Mouse (Mus musculus): ENCODE results near the gene Asxl2.
"Not testable (repeated sequence)": the region's sequence is repeated elsewhere in the genome, so short reads cannot be mapped to it uniquely, and the experiment has no call there.

Asxl2 gene

GRCm38 (mm10) chr12:3427891-3428775, 1.5 kb downstream of the Asxl2 start:
- no peak for DNase-seq (ENCODE audit: low read depth)

- DNase-seq (ENCODE audit: low read depth) = peak; percentile 39
These were observed 3.2 kb downstream of the Asxl2 start for GRCm38 (mm10) chr12:3429681-3430442.

- no peak for DNase-seq (ENCODE audit: low read depth)
These were observed 3.7 kb downstream of the Asxl2 start for GRCm38 (mm10) chr12:3430443-3430753.

- DNase-seq (ENCODE audit: low read depth) = peak; percentile 35
These were observed 4.3 kb downstream of the Asxl2 start for GRCm38 (mm10) chr12:3430985-3431384.

- peak; percentile 32 for DNase-seq (ENCODE audit: low read depth)
These were observed 7.1 kb downstream of the Asxl2 start for GRCm38 (mm10) chr12:3433736-3434135.

- DNase-seq (ENCODE audit: low read depth) = no peak
These were observed 9.8 kb downstream of the Asxl2 start for GRCm38 (mm10) chr12:3436446-3436845.

- DNase-seq (ENCODE audit: low read depth) = peak; percentile 57
These were observed 11.2 kb downstream of the Asxl2 start for GRCm38 (mm10) chr12:3437815-3438214.

- DNase-seq (ENCODE audit: low read depth) = peak; percentile 67
These were observed 14.3 kb downstream of the Asxl2 start for GRCm38 (mm10) chr12:3440916-3441315.

- peak; percentile 83 for DNase-seq (ENCODE audit: low read depth)
These were observed 14.7 kb downstream of the Asxl2 start for GRCm38 (mm10) chr12:3441361-3441760.

GRCm38 (mm10) chr12:3453554-3453953, 26.9 kb downstream of the Asxl2 start:
- DNase-seq (ENCODE audit: low read depth) = no peak

GRCm38 (mm10) chr12:3463087-3463486, 36.4 kb downstream of the Asxl2 start:
- DNase-seq (ENCODE audit: low read depth) = peak; percentile 75

GRCm38 (mm10) chr12:3499662-3500061, 73.0 kb downstream of the Asxl2 start:
- no peak for DNase-seq (ENCODE audit: low read depth)

GRCm38 (mm10) chr12:3500071-3500470, 73.4 kb downstream of the Asxl2 start:
- no peak for DNase-seq (ENCODE audit: low read depth)

- no peak for DNase-seq (ENCODE audit: low read depth)
These were observed 92.1 kb downstream of the Asxl2 start for GRCm38 (mm10) chr12:3518665-3519297.

GRCm38 (mm10) chr12:3521806-3522205, 95.1 kb downstream of the Asxl2 start:
- DNase-seq (ENCODE audit: low read depth) = not testable (repeated sequence)

- no peak for DNase-seq (ENCODE audit: low read depth)
These were observed 98.9 kb downstream of the Asxl2 start for GRCm38 (mm10) chr12:3525536-3525935.

GRCm38 (mm10) chr12:3535446-3535845, 108.8 kb downstream of the Asxl2 start:
- DNase-seq (ENCODE audit: low read depth) = not testable (repeated sequence)

- DNase-seq (ENCODE audit: low read depth) = no peak
These were observed 111.0 kb downstream of the Asxl2 start for GRCm38 (mm10) chr12:3537616-3538015.

GRCm38 (mm10) chr12:3538036-3538435, 111.4 kb downstream of the Asxl2 start:
- no peak for DNase-seq (ENCODE audit: low read depth)

- DNase-seq (ENCODE audit: low read depth) = no peak
These were observed 112.9 kb downstream of the Asxl2 start for GRCm38 (mm10) chr12:3539605-3540004.

- no peak for DNase-seq (ENCODE audit: low read depth)
These were observed 114.2 kb downstream of the Asxl2 start for GRCm38 (mm10) chr12:3540871-3541270.

GRCm38 (mm10) chr12:3545451-3545850, 118.8 kb downstream of the Asxl2 start:
- peak; percentile 76 for DNase-seq (ENCODE audit: low read depth)
